Mouse (Mus musculus) liver, adult 2 months (tissue): ENCODE results near the gene Twnk. TPM values are rescaled to one million over a fixed set of nuclear protein-coding genes. Genes with fewer than 3 reads are reported as not detected.
"Not testable (repeated sequence)": the region's sequence is repeated elsewhere in the genome, so short reads cannot be mapped to it uniquely, and the experiment has no call there.

Experiments
- DNase-seq: peaks from one replicate; pipeline ENCODE4 v3.0.0-alpha.2; 2011; ENCODE audit warnings: low read depth, low spot score; ENCODE audit errors: extremely low read depth
- H3K27ac ChIP-seq: fragments of 200-500 bp; replicated peaks from 2 replicates; pipeline ENCODE4 v1.5.1; 2012; ENCODE audit warnings: low read depth, mild to moderate bottlenecking, control low read depth, inconsistent platforms, low read length; ENCODE audit not compliant: insufficient read depth
- H3K27me3 ChIP-seq: fragments of 200-500 bp; 2 replicates; pipeline ENCODE4 v1.6.1; 2012; ENCODE audit warnings: mild to moderate bottlenecking, moderate library complexity, low read length, inconsistent platforms; ENCODE audit not compliant: control insufficient read depth, insufficient read depth
- H3K36me3 ChIP-seq: fragments of 200-500 bp; 2 replicates; pipeline ENCODE4 v1.6.1; 2012; ENCODE audit warnings: low read length, inconsistent platforms; ENCODE audit not compliant: control insufficient read depth, insufficient read depth
- H3K4me1 ChIP-seq: fragments of 200-500 bp; 2 replicates; pipeline ENCODE4 v1.6.1; 2011; ENCODE audit warnings: low read length; ENCODE audit not compliant: control insufficient read depth, insufficient read depth
- H3K4me3 ChIP-seq: fragments of 200-500 bp; 2 replicates; pipeline ENCODE4 v1.5.1; 2011; ENCODE audit warnings: low read depth, mild to moderate bottlenecking, control low read depth, low read length, moderate library complexity; ENCODE audit not compliant: insufficient read depth
- H3K79me2 ChIP-seq: fragments of 200-500 bp; 2 replicates; pipeline ENCODE4 v1.6.1; 2012; ENCODE audit warnings: inconsistent platforms, mild to moderate bottlenecking, low read length, moderate library complexity; ENCODE audit not compliant: control insufficient read depth, insufficient read depth
- H3K9ac ChIP-seq: fragments of 200-500 bp; 2 replicates; pipeline ENCODE4 v1.6.1; 2012; ENCODE audit warnings: low read depth, mild to moderate bottlenecking, control low read depth, inconsistent platforms, low read length
- CTCF ChIP-seq: fragments of 200-500 bp; IDR thresholded peaks from 2 replicates; pipeline ENCODE4 v1.5.1; 2011; ENCODE audit warnings: low read depth, low read length, control low read depth
- POLR2A ChIP-seq: fragments of 200-500 bp; IDR thresholded peaks from 2 replicates; pipeline ENCODE4 v1.6.1; 2011; ENCODE audit warnings: low read length, control low read depth; ENCODE audit not compliant: insufficient read depth; ENCODE audit errors: extremely low read depth
- WGBS: fragments of 180-500 bp; shearing (Covaris S2); methylation state at CpG from one replicate; pipeline ENCODE4 v1.1.7; 2018; 5-methylcytosine and 5-hydroxymethylcytosine counted together
- polyA plus RNA-seq: library from polyadenylated mRNA; depleted of rRNA; stranded (reverse); fragments of >200 nt; gene quantifications from 2 replicates; pipeline ENCODE4 v1.2.3, GENCODE M21; 2012
- total RNA-seq: library from RNA; depleted of rRNA; stranded (reverse); fragments of >200 nt; gene quantifications from 2 replicates; pipeline ENCODE4 v1.2.3, GENCODE M21; 2014

Gene Twnk
- total and polyA plus RNA-seq, 2 experiments = 7.8 to 11.9 TPM

GRCm38 (mm10) chr19:45030111-45030510, 24.6 kb downstream of the Twnk start:
- H3K36me3 ChIP-seq = peaks cover 10% of the 10 kb centered on the region; the same call in 1 of the 2 replicates
- no peaks in the 10 kb centered on the region; the same call in 1 of the 2 replicates for H3K4me1 ChIP-seq
- H3K79me2 ChIP-seq = no peaks in the 10 kb centered on the region
- 15% methylated on average over 8 of the region's 8 CpGs for WGBS
- no peak overlapping the region for H3K27ac ChIP-seq
- H3K9ac ChIP-seq = no peak overlapping the region
- no peak for TF ChIP-seq POLR2A
- TF ChIP-seq CTCF = peak; percentile 91
- no peak overlapping the region for H3K4me3 ChIP-seq
- H3K27me3 ChIP-seq = no peaks in the 10 kb centered on the region
- no peak for DNase-seq

DNA sequence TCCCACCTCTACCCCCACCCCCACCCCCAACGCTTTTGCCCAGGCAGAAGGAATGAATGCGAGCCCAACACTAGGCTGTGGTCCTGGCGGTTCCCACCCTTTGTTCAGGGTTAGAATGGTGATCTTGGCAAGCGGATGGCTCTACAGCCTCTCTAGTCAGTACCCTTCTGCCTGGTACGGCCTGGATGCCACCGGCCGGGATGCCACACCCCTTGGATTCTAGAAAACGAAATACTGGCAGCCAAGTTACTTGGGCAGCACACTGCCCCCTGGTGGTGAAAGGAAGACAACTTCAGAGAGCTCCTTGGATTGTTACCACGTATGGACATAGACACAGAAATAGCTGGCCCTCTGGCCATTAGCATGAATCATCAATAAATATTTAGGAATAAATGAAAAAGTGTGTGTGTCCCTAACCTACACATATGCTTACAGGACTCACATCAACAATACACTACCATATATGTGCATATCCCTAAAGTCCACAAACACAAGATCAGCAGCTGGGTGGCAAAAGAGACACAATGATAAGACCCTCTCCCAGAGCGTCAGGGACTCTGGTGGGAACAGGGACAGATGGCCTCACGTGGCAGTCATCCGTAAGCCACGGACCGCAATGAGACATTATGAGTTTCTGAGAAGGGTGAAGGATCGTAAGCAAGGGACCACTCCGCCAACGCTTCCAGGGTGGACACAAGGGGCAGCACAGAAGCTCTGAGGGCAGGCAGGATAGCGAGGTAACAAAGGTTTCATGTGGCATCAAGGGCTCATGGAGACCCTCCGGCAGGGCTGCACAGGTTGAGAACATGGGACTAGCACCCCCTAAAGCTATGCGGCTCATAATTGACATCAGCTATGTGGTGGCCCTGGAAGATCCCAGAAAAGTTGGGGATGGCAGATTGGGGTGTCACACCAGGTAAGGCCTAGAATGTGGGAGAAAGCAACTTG, 25.6 kb downstream of the Twnk start:
- H3K4me3 ChIP-seq = peak overlapping the region; percentile 11; the same call in 1 of the 2 replicates
- no peaks in the 10 kb centered on the region for H3K27me3 ChIP-seq
- H3K9ac ChIP-seq = 0 out of 2 replicates have a peak overlapping the region, but pooled peaks have one; percentile 19
- H3K27ac ChIP-seq = no peak overlapping the region
- peak; percentile 69 for DNase-seq
- H3K4me1 ChIP-seq = no peaks in the 10 kb centered on the region; the same call in 1 of the 2 replicates
- H3K36me3 ChIP-seq = peaks cover 5% of the 10 kb centered on the region; the same call in 1 of the 2 replicates
- WGBS = 40% methylated on average over 20 of the region's 20 CpGs
- TF ChIP-seq POLR2A = no peak
- TF ChIP-seq CTCF = peak; percentile 80
- H3K79me2 ChIP-seq = no peaks in the 10 kb centered on the region

GRCm38 (mm10) chr19:45031780-45032179, 26.3 kb downstream of the Twnk start:
- H3K36me3 ChIP-seq = no peaks in the 10 kb centered on the region
- H3K27ac ChIP-seq = no peak overlapping the region
- H3K4me1 ChIP-seq = no peaks in the 10 kb centered on the region; the same call in 1 of the 2 replicates
- no peaks in the 10 kb centered on the region for H3K27me3 ChIP-seq
- no peaks in the 10 kb centered on the region for H3K79me2 ChIP-seq
- 9% methylated on average over 4 of the region's 4 CpGs for WGBS
- TF ChIP-seq POLR2A (no peak), CTCF (peak; percentile 88)
- H3K4me3 ChIP-seq = no peak overlapping the region
- peak; percentile 61 for DNase-seq
- no peak overlapping the region for H3K9ac ChIP-seq

DNA sequence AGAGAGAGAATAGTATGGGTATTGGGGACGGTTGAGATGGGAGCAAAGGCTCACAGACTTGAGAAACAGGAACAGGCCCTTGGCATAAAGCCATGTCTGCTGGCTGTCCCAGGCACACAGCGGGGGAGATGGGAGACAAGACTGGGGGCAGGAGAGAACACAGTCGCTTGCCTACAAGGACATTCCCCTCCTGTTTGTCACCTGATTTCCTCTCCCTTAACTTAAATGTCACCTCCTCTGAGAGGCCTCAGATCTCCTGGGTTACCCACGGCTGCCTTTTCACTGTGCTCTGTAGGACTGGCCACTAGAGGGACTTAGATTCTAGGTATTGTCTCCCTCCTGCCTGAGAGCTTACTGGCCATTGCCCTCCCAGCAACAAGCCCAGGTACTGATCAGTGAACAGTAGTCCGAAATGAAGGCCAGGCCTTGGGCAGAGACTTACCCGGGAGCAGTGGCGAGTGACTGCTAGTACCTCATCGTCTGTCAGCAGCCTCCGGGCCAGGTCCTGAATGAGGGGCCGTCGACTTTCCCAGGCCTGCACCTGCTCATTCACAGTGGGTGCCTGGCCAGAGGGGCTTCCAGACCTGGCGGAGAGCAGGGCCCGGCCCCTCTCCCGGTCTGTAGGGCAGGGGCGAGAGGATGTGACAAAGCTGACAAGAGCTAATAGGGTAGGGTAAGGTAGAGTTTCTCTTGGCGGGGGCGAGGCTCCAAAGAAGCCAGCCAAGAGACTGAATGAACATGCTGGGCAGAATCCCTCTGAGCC, 27.3 kb downstream of the Twnk start:
- Histone ChIP-seq H3K27ac (no peak overlapping the region), H3K79me2 (no peaks in the 10 kb centered on the region), H3K36me3 (no peaks in the 10 kb centered on the region), H3K4me1 (no peaks in the 10 kb centered on the region; the same call in 1 of the 2 replicates), H3K27me3 (no peaks in the 10 kb centered on the region), H3K9ac (no peak overlapping the region), H3K4me3 (no peak overlapping the region)
- no peak for DNase-seq
- WGBS = 68% methylated on average over 17 of the region's 17 CpGs
- TF ChIP-seq CTCF (peak; percentile 25; the same call in 1 of the 2 replicates), POLR2A (no peak)

DNA sequence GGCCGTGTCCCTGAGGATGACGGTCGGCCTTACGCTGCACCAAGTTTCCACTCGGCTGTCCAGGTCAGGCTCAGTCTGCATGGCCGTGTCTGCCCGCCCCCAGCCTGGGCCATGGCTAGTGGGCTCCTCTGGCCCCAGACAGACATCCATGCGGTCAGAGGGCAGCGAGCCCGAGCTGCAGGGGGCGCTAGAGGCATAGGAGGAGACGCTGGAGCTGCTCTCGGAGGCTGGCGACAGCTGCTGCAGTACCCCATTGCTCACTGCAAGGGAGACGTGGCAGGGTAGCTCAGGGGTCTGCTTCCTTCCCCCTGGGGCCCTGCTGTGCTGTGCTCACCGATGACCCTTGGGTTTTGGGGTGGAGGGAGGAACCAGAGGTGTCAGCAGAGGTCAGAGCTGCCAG, 31.4 kb downstream of the Twnk start:
- TF ChIP-seq POLR2A (no peak), CTCF (peak; percentile 72)
- Histone ChIP-seq H3K36me3 (no peaks in the 10 kb centered on the region), H3K27ac (no peak overlapping the region), H3K9ac (no peak overlapping the region), H3K79me2 (no peaks in the 10 kb centered on the region), H3K4me3 (no peak overlapping the region), H3K4me1 (no peaks in the 10 kb centered on the region), H3K27me3 (0 out of 2 replicates have a peak, but pooled peaks cover 7% of the 10 kb centered on the region)
- DNase-seq = no peak
- 44% methylated on average over 16 of the region's 16 CpGs for WGBS

DNA sequence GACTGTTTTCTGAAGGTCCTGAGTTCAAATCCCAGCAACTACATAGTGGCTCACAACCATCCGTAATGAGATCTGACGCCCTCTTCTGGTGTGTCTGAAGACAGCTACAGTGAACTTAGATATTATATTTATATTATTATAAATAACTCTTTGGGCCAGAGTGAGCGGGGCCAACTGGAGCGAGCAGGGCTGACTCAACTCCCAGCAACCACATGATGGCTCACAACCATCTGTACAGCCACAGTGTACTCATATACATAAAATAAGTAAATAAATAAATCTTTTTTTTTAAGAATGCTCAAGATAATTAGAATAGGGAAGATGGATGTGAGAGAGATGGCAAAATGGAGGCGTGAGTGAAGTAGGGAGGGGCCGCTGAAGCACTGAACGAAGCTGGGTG, 32.7 kb downstream of the Twnk start:
- not testable (repeated sequence) for H3K27ac ChIP-seq, H3K27me3 ChIP-seq

More for the DNA sequence above, 32.7 kb downstream of the Twnk start:
- DNase-seq, H3K36me3 ChIP-seq, H3K4me1 ChIP-seq, H3K4me3 ChIP-seq, H3K79me2 ChIP-seq, H3K9ac ChIP-seq: not testable (repeated sequence)
- WGBS = 91% methylated on average over 7 of the region's 7 CpGs
